Mouse (Mus musculus) hindbrain, embryonic 14.5 days (tissue): ENCODE measurements around the gene Zfp768. TPM values are rescaled to one million over a fixed set of nuclear protein-coding genes. Genes with fewer than 3 reads are reported as not detected.
"Not testable (repeated sequence)": the region's sequence is repeated elsewhere in the genome, so short reads cannot be mapped to it uniquely, and the experiment has no call there.

Experiments used
- ATAC-seq: fragments of 200-750 bp; cut with Nextera tagmentation; 2 replicates; pipeline ENCODE4 v1.8.0; 2017; ENCODE audit warnings: moderate number of reproducible peaks, mild to moderate bottlenecking, moderate TSS enrichment, moderate library complexity; ENCODE audit not compliant: low FRiP score
- DNase-seq: peaks from one replicate; pipeline ENCODE4 v3.0.0-alpha.2; 2015; ENCODE audit warnings: low spot score
- H3K27ac ChIP-seq: fragments of 300-500 bp; sonication (generic); 2 replicates; pipeline ENCODE4 v1.5.1; 2014; ENCODE audit warnings: mild to moderate bottlenecking, moderate library complexity
- H3K27me3 ChIP-seq: fragments of 300-500 bp; sonication (generic); 2 replicates; pipeline ENCODE4 v1.6.1; 2014; ENCODE audit warnings: mild to moderate bottlenecking, low read length, mixed read lengths; ENCODE audit not compliant: control insufficient read depth, insufficient read depth
- H3K36me3 ChIP-seq: fragments of 300-500 bp; sonication (generic); replicated peaks from 2 replicates; pipeline ENCODE4 v1.6.1; 2014; ENCODE audit not compliant: control insufficient read depth, insufficient read depth
- H3K4me1 ChIP-seq: fragments of 300-500 bp; sonication (generic); replicated peaks from 2 replicates; pipeline ENCODE4 v1.6.1; 2014; ENCODE audit warnings: antibody characterized with exemption, low read length, mixed read lengths; ENCODE audit not compliant: control insufficient read depth, insufficient read depth
- H3K4me2 ChIP-seq: fragments of 300-500 bp; sonication (generic); replicated peaks from 2 replicates; pipeline ENCODE4 v1.6.1; 2014; ENCODE audit warnings: mild to moderate bottlenecking, moderate library complexity
- H3K4me3 ChIP-seq: fragments of 300-500 bp; sonication (generic); replicated peaks from 2 replicates; pipeline ENCODE4 v1.5.1; 2014; ENCODE audit warnings: mild to moderate bottlenecking, low read length
- H3K9ac ChIP-seq: fragments of 300-500 bp; sonication (generic); 2 replicates; pipeline ENCODE4 v1.6.1; 2014
- H3K9me3 ChIP-seq: fragments of 300-500 bp; sonication (generic); 2 replicates; pipeline ENCODE4 v1.6.1; 2016; ENCODE audit warnings: low read length; ENCODE audit not compliant: control insufficient read depth
- WGBS: fragments of 180-500 bp; shearing (Covaris S2); extraction: QIAGEN DNeasy Blood & Tissue Kit; methylation state at CpG from one replicate; pipeline ENCODE4 v1.1.7; 2014; 5-methylcytosine and 5-hydroxymethylcytosine counted together
- polyA plus RNA-seq: library from polyadenylated mRNA; unstranded; fragments of >200 nt; fragmentation: Nextera tagmentation; extraction: Ambion mirVana; gene quantifications from 2 replicates; pipeline ENCODE4 v1.2.1, GENCODE M21; 2014

The Zfp768 gene
- polyA plus RNA-seq, 1 experiment from 2014 or later: 4.8 TPM

GRCm38 (mm10) chr7:127343351-127344019 lies 1.9 kb downstream of the Zfp768 start:
- 96% methylated on average over 38 of the region's 38 CpGs for WGBS

GRCm38 (mm10) chr7:127342888-127343287 lies 2.5 kb downstream of the Zfp768 start:
- H3K4me2 ChIP-seq: no peak overlapping the region
- H3K9ac ChIP-seq: no peak overlapping the region
- H3K27ac ChIP-seq: no peak overlapping the region
- no peak for ATAC-seq
- no peaks in the 10 kb centered on the region for H3K9me3 ChIP-seq
- H3K27me3 ChIP-seq: no peaks in the 10 kb centered on the region
- no peak overlapping the region for H3K4me3 ChIP-seq
- H3K4me1 ChIP-seq: peaks cover 13% of the 10 kb centered on the region
- peaks cover 23% of the 10 kb centered on the region for H3K36me3 ChIP-seq
- 94% methylated on average over 7 of the region's 7 CpGs for WGBS
- DNase-seq: no peak

More at GRCm38 (mm10) chr7:127343351-127344019, 1.9 kb downstream of the Zfp768 start:
- H3K27ac ChIP-seq: no peak overlapping the region
- DNase-seq (no peak), ATAC-seq (no peak)
- H3K9me3 ChIP-seq: no peaks in the 10 kb centered on the region
- no peak overlapping the region for H3K9ac ChIP-seq
- peaks cover 23% of the 10 kb centered on the region for H3K36me3 ChIP-seq
- H3K4me2 ChIP-seq: no peak overlapping the region
- peaks cover 13% of the 10 kb centered on the region for H3K4me1 ChIP-seq
- H3K4me3 ChIP-seq: no peak overlapping the region
- no peaks in the 10 kb centered on the region for H3K27me3 ChIP-seq

DNA sequence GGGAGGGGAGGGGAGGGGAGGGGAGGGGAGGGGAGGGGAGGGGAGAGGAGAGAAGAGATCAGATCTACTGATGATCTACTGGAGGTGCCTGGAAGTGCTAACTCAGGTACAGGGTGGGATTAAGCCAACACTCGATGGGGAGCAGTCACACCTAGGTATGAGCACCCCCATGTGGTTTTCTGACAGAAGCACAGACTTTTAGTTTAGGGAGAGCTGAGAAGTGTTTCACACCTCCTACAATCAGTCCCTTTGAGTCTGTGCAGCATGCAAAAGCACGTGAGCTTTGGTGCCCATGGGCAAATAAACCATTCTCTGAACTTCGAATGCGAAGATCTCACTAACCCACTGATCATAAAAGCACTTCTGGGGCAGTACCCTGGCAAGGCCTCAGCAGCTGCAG lies 3.1 kb downstream of the Zfp768 start:
- DNase-seq (no peak), ATAC-seq (no peak)
- H3K27me3 ChIP-seq: no peaks in the 10 kb centered on the region
- no peak overlapping the region for H3K4me3 ChIP-seq
- H3K36me3 ChIP-seq: peaks cover 23% of the 10 kb centered on the region
- peaks cover 13% of the 10 kb centered on the region for H3K4me1 ChIP-seq
- no peak overlapping the region for H3K27ac ChIP-seq
- H3K9ac ChIP-seq: no peak overlapping the region
- H3K9me3 ChIP-seq: no peaks in the 10 kb centered on the region
- WGBS: 73% methylated on average over 4 of the region's 4 CpGs
- no peak overlapping the region for H3K4me2 ChIP-seq

GRCm38 (mm10) chr7:127341861-127342260 lies 3.5 kb downstream of the Zfp768 start:
- H3K9ac ChIP-seq, H3K4me3 ChIP-seq, ATAC-seq, H3K27me3 ChIP-seq, H3K27ac ChIP-seq, DNase-seq, H3K4me2 ChIP-seq, H3K9me3 ChIP-seq: not testable (repeated sequence)
- H3K36me3 ChIP-seq: peaks cover 23% of the 10 kb centered on the region
- 96% methylated on average over 6 of the region's 6 CpGs for WGBS
- H3K4me1 ChIP-seq: peaks cover 13% of the 10 kb centered on the region

GRCm38 (mm10) chr7:127341356-127341755 lies 4.0 kb downstream of the Zfp768 start:
- Histone ChIP-seq H3K27me3 (no peaks in the 10 kb centered on the region), H3K9ac (no peak overlapping the region), H3K4me3 (no peak overlapping the region), H3K36me3 (peaks cover 23% of the 10 kb centered on the region), H3K4me1 (peaks cover 8% of the 10 kb centered on the region), H3K27ac (no peak overlapping the region), H3K4me2 (no peak overlapping the region), H3K9me3 (no peaks in the 10 kb centered on the region)
- DNase-seq (no peak), ATAC-seq (no peak)
- WGBS: 95% methylated on average over 8 of the region's 8 CpGs

GRCm38 (mm10) chr7:127337636-127338035 lies 7.8 kb downstream of the Zfp768 start:
- H3K4me1 ChIP-seq: no peaks in the 10 kb centered on the region
- WGBS: 75% methylated on average over 4 of the region's 4 CpGs

DNA sequence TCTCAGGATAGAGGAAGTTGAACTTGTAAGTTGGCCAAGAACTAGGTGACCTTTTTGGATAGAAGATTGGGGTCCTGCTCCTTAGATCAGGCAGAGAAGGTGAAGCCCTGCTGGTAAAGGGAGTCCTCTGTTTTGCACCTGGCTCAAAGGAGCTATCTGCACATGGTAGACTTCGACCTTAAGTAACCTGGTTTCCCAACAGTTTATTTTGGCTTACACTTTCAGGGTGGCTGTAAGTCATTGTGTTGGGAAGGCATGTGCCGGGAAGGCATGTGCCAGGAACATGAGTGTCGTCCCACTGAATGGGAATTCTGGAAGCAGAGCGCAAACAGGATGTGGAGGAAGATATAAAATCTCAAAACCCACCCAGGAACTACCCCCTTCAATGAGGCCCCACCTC lies 9.8 kb downstream of the Zfp768 start:
- Histone ChIP-seq H3K9ac (no peak overlapping the region), H3K27ac (no peak overlapping the region), H3K4me1 (no peaks in the 10 kb centered on the region), H3K9me3 (no peaks in the 10 kb centered on the region), H3K4me2 (no peak overlapping the region), H3K36me3 (no peaks in the 10 kb centered on the region), H3K27me3 (no peaks in the 10 kb centered on the region), H3K4me3 (no peak overlapping the region)
- WGBS: 94% methylated on average over 4 of the region's 4 CpGs
- DNase-seq: no peak
- no peak for ATAC-seq

More at GRCm38 (mm10) chr7:127337636-127338035, 7.8 kb downstream of the Zfp768 start:
- Histone ChIP-seq H3K27ac (no peak overlapping the region), H3K9me3 (no peaks in the 10 kb centered on the region), H3K4me3 (no peak overlapping the region), H3K27me3 (no peaks in the 10 kb centered on the region), H3K4me2 (no peak overlapping the region), H3K36me3 (peaks cover 10% of the 10 kb centered on the region), H3K9ac (no peak overlapping the region)
- ATAC-seq: no peak
- DNase-seq: no peak

DNA sequence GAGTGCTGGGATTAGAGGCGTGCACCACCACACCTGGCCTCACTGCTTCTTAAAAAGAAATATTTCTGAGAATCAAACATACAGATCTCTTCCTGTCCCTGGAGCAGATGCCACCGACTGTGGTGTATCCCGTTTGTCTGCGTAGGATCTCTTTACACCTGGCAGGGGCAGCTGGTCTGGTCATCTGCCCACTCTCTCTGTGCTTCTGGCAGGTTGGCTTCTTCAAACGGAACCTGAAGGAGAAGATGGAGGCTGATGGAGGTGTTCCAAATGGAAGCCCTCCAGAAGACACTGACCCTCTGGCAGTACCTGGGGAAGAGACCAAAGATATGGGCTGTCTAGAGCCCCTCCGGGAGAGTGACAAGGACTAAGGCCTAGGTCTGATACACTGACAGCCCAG lies 12.1 kb downstream of the Zfp768 start:
- no peak overlapping the region for H3K9ac ChIP-seq
- no peak for DNase-seq
- no peaks in the 10 kb centered on the region for H3K4me1 ChIP-seq
- H3K27ac ChIP-seq: no peak overlapping the region
- no peak overlapping the region for H3K4me2 ChIP-seq
- WGBS: 93% methylated on average over 6 of the region's 6 CpGs
- H3K27me3 ChIP-seq: no peaks in the 10 kb centered on the region
- no peak overlapping the region for H3K4me3 ChIP-seq
- H3K9me3 ChIP-seq: no peaks in the 10 kb centered on the region
- H3K36me3 ChIP-seq: no peaks in the 10 kb centered on the region
- no peak for ATAC-seq

DNA sequence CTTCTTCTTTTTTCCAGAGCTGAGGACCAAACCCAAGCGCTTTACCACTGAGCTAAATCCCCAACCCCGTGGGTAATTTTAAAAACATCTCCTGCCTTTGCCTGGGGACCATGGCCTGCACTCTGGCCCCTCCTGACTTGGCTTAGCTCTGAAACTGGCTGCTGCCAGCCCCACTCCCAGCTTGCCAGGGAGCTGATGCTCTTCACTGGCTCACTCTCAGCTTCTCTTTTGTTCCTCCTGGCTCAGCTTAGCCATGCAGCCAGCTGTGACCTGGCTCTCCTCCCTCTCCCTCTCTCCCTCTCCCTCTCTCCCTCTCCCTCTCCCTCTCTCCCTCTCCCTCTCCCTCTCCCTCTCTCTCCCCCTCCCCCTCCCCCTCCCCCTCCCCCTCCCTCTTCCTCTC lies 18.7 kb downstream of the Zfp768 start:
- H3K27me3 ChIP-seq: no peaks in the 10 kb centered on the region
- H3K9ac ChIP-seq: no peak overlapping the region
- H3K9me3 ChIP-seq: no peaks in the 10 kb centered on the region
- peak; percentile 47 for DNase-seq
- no peaks in the 10 kb centered on the region for H3K36me3 ChIP-seq
- no peak overlapping the region for H3K4me2 ChIP-seq
- ATAC-seq: no peak
- WGBS: 63% methylated on average over 2 of the region's 2 CpGs
- H3K4me3 ChIP-seq: no peak overlapping the region
- no peak overlapping the region for H3K27ac ChIP-seq
- no peaks in the 10 kb centered on the region for H3K4me1 ChIP-seq

DNA sequence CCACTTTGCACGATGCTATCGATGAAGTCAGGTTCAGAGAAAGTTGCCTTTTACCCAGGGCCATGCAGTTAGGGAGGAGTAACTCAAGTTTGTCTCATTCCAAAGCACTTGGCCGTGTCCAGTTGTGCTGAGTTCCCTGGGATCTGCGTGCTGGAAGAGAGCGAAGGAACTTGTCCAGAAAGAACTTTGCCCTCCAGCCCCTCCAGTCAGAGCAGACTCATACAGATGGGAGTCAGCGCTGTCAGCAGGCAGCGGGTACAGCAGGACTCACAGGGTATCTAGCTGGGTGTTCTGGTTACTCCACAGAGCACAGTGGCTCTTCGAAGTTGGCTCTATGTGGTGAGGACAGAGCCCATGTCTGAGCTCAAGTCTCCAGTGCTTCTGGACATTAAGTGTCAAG lies 19.8 kb downstream of the Zfp768 start:
- Histone ChIP-seq H3K27ac (no peak overlapping the region), H3K27me3 (no peaks in the 10 kb centered on the region), H3K4me1 (no peaks in the 10 kb centered on the region), H3K9me3 (no peaks in the 10 kb centered on the region), H3K4me2 (no peak overlapping the region), H3K4me3 (no peak overlapping the region), H3K36me3 (no peaks in the 10 kb centered on the region), H3K9ac (no peak overlapping the region)
- 85% methylated on average over 8 of the region's 8 CpGs for WGBS
- DNase-seq (no peak), ATAC-seq (no peak)
